Mouse (Mus musculus) CH12.LX (cell line): ENCODE results near the gene Cdv3.

Experiments used
- BHLHE40 ChIP-seq: IDR thresholded peaks from 2 replicates; pipeline ENCODE4 v1.6.1; 2011; ENCODE audit warnings: mild to moderate bottlenecking, low read depth, low read length, improper control_type of control experiment
- CTCF ChIP-seq, 2 experiments: IDR thresholded peaks in 1 of 2; conservative IDR thresholded peaks in 1 of 2; 2 replicates each; pipeline ENCODE4 v1.5.1; 2011 to 2012; ENCODE audit warnings: low read depth in 2 of 2, low read length in 2 of 2, improper control_type of control experiment in 1 of 2, inconsistent platforms in 1 of 2, mild to moderate bottlenecking in 1 of 2, moderate library complexity in 1 of 2
- EP300 ChIP-seq: IDR thresholded peaks from 2 replicates; pipeline ENCODE4 v1.6.1; 2011; ENCODE audit warnings: low read length, improper control_type of control experiment
- POLR2A ChIP-seq: IDR thresholded peaks from 2 replicates; pipeline ENCODE4 v1.6.1; 2011; ENCODE audit warnings: low read depth, mild to moderate bottlenecking, improper control_type of control experiment, low read length
- SMC3 ChIP-seq: IDR thresholded peaks from 2 replicates; pipeline ENCODE4 v1.6.1; 2011; ENCODE audit warnings: low read depth, low read length, improper control_type of control experiment
- ZKSCAN1 ChIP-seq: IDR thresholded peaks from 2 replicates; pipeline ENCODE4 v1.6.1; 2012; ENCODE audit warnings: low read depth, inconsistent platforms, low read length, improper control_type of control experiment, borderline replicate concordance

- TF ChIP-seq CTCF (conservative IDR thresholded peaks at IDR 0.05 in 1 of 2, IDR thresholded peaks at IDR 0.05 in 1 of 2; ENCODE audit: low read depth in 2 of 2, low read length in 2 of 2) = no peak
- TF ChIP-seq EP300 = no peak
- TF ChIP-seq SMC3 = no peak
- no peak for TF ChIP-seq POLR2A
- no peak for TF ChIP-seq ZKSCAN1
- TF ChIP-seq BHLHE40 = no peak
These were observed 27.6 kb upstream of the Cdv3 start for GRCm38 (mm10) chr9:103393256-103393655.
